Mouse (Mus musculus) testis, adult 2 months (tissue): ENCODE measurements around the gene Cfap70.

Experiments
- CTCF ChIP-seq: fragments of 200-500 bp; IDR thresholded peaks from 2 replicates; pipeline ENCODE4 v1.5.1; 2012; ENCODE audit warnings: low read depth, mild to moderate bottlenecking, inconsistent platforms, low read length, moderate library complexity; ENCODE audit not compliant: control insufficient read depth, insufficient read depth, insufficient replicate concordance
- POLR2A ChIP-seq: fragments of 200-500 bp; IDR thresholded peaks from 2 replicates; pipeline ENCODE4 v1.6.1; 2012; ENCODE audit warnings: low read depth, mild to moderate bottlenecking, inconsistent platforms, low read length, moderate library complexity; ENCODE audit not compliant: control insufficient read depth

- TF ChIP-seq CTCF, result no peak
- TF ChIP-seq POLR2A, result no peak
Measured at GRCm38 (mm10) chr14:20499982-20500381, 48.0 kb upstream of the Cfap70 start.
